In genomic region chr1:144353320-144353719, GRCm38 (mm10) we compare ENCODE assay signal across 13 mouse cellular contexts.
DNase-seq lines count a peak whose midpoint lies in the region; ATAC-seq and TF ChIP-seq lines count a peak whose summit lies in the region.
"Had no signal": no experiment of that assay in that cellular context is flagged by ENCODE, and none has a peak within 500 bp of the region (broad histone marks: within the 10 kb centered on the region; RNA-seq: fewer than 3 reads in every experiment).

No protein-coding gene starts in this region.

- H3K4me2 ChIP-seq in liver, postnatal 0 days (ENCODE audit: low read depth, low read length) = no peak overlapping the region
- H3K4me2 ChIP-seq: heart, embryonic 13.5 days; hindbrain, embryonic 15.5 days had no signal

- H3K9ac ChIP-seq in liver, postnatal 0 days (replicated peaks) = no peak overlapping the region
- H3K9ac ChIP-seq: heart, embryonic 13.5 days; hindbrain, embryonic 15.5 days had no signal

- H3K4me3 ChIP-seq in gastrocnemius, adult 2 months = no peak overlapping the region
- no peak overlapping the region for H3K4me3 ChIP-seq in liver, postnatal 0 days (ENCODE audit: low read depth, low read length)
- H3K4me3 ChIP-seq: heart, embryonic 13.5 days; hindbrain, embryonic 15.5 days had no signal

- H3K27me3 ChIP-seq in liver, postnatal 0 days (ENCODE audit: insufficient read depth, low read length) = no peaks in the 10 kb centered on the region
- H3K27me3 ChIP-seq: heart, embryonic 13.5 days; hindbrain, embryonic 15.5 days had no signal

- no peak for TF ChIP-seq EP300 in liver, postnatal 0 days (IDR thresholded peaks at IDR 0.05; ENCODE audit: low read depth)

- DNase-seq in gastrocnemius, adult 2 months = no peak
- no peak for DNase-seq in gastrocnemius, adult 18-20 months (ENCODE audit: low spot score)
- no peak for DNase-seq in liver, postnatal 0 days
- DNase-seq in liver = no peak
- DNase-seq in CD4-positive, CD25-positive, alpha-beta regulatory T cell, adult 2 months (ENCODE audit: low read depth, low spot score) = peak; percentile 69
- DNase-seq in induced T-regulatory cell, adult 2 months (ENCODE audit: low read depth) = peak; percentile 69
- DNase-seq in spleen, adult 12 weeks (ENCODE audit: low spot score) = no peak
- DNase-seq in ovary, postnatal 14 days (ENCODE audit: low spot score) = no peak
- DNase-seq: cerebellum, adult 2 months; kidney, postnatal 4 days; thymus, adult 18-20 months had no signal

- peak; percentile 53 for TF ChIP-seq CTCF in gastrocnemius, adult 2 months (IDR thresholded peaks at IDR 0.05)
- TF ChIP-seq CTCF in liver, postnatal 0 days (IDR thresholded peaks at IDR 0.05; ENCODE audit: low read depth) = peak; percentile 44; the same call in 1 of the 2 replicates

- H3K36me3 ChIP-seq in liver, postnatal 0 days (replicated peaks; ENCODE audit: insufficient read depth, low read length) = no peaks in the 10 kb centered on the region
- H3K36me3 ChIP-seq: heart, embryonic 13.5 days; hindbrain, embryonic 15.5 days had no signal

- ATAC-seq in liver, postnatal 0 days = no peak

- intact Hi-C loops in gastrocnemius, adult 2 months (cut with DNase I) = no loop called here

- H3K4me1 ChIP-seq in liver, postnatal 0 days (ENCODE audit: insufficient read depth) = no peaks in the 10 kb centered on the region
- H3K4me1 ChIP-seq: heart, embryonic 13.5 days; hindbrain, embryonic 15.5 days had no signal

- no peaks in the 10 kb centered on the region for H3K9me3 ChIP-seq in liver, postnatal 0 days (ENCODE audit: low read length)
- H3K9me3 ChIP-seq: heart, embryonic 13.5 days; hindbrain, embryonic 15.5 days had no signal

- no peak overlapping the region for H3K27ac ChIP-seq in gastrocnemius, adult 2 months
- no peak overlapping the region for H3K27ac ChIP-seq in liver, postnatal 0 days (ENCODE audit: low read depth)
- H3K27ac ChIP-seq: heart, embryonic 13.5 days; hindbrain, embryonic 15.5 days had no signal

Comparison
In these comparisons a context has a peak if more than half of its experiments do, and no peak if none do; other contexts are left out.
1. DNase-seq: peak in CD4-positive, CD25-positive, alpha-beta regulatory T cell, adult 2 months (single experiment) and induced T-regulatory cell, adult 2 months (single experiment); none in gastrocnemius, adult 2 months (single experiment), gastrocnemius, adult 18-20 months (single experiment), liver, postnatal 0 days (single experiment), liver (single experiment), spleen, adult 12 weeks (single experiment) and ovary, postnatal 14 days (single experiment).